Mouse (Mus musculus): ENCODE data around the gene Six5.

The Six5 gene

DNA sequence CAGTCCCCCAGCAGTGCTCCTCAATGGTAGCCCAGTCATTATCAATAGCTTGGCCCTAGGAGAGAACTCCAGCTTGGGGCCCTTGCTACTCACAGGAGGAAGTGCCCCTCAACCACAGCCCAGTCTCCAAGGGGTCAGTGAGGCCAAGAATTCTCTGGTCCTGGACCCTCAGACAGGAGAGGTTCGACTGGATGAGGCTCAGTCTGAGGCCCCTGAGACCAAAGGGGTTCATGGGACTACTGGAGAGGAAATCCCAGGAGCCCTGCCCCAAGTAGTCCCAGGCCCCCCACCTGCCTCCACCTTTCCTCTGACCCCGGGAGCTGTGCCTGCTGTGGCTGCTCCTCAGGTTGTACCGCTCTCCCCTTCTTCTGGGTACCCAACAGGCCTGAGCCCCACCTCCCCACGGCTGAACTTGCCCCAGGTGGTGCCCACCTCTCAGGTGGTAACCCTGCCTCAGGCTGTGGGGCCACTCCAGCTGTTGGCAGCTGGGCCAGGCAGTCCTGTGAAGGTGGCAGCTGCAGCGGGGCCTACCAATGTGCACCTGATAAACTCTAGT is 2.1 kb downstream of the Six5 start:
- DNase-seq (ENCODE audit: low spot score in 2 of 2): no peak

DNA sequence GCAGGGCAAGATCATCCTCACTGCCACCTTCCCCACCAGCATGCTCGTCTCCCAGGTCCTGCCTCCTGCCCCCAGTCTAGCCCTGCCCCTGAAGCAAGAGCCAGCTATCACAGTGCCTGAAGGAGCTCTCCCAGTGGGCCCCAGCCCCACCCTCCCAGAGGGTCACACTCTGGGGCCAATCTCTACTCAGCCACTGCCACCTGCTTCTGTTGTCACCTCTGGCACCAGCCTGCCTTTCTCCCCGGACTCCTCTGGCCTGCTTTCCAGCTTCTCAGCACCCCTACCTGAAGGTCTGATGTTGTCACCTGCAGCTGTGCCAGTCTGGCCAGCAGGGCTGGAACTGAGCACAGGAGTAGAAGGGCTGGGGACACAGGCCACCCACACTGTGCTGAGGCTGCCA is 2.8 kb downstream of the Six5 start:
- DNase-seq (ENCODE audit: low spot score in 2 of 2): no peak

DNA sequence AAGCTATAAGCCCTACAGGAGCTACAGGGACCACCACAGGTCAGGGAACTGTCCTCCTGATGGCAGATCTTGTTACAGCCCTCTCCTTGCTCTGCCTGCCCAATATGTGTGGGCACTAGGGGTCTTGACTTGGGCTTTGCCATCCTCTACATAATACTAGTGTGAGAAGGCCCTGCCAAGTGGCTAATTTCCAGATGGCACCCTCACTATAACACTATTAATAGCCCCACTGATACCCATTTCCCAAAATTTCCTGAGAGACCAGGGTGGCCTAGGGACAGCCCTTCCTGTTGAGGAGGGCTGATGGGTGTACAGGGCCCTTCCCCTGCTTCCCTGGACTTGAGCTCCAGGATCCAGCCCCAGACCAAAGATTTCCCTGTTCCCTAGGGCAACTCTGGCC is 3.5 kb downstream of the Six5 start:
- DNase-seq (ENCODE audit: low spot score in 2 of 2): no peak

DNA sequence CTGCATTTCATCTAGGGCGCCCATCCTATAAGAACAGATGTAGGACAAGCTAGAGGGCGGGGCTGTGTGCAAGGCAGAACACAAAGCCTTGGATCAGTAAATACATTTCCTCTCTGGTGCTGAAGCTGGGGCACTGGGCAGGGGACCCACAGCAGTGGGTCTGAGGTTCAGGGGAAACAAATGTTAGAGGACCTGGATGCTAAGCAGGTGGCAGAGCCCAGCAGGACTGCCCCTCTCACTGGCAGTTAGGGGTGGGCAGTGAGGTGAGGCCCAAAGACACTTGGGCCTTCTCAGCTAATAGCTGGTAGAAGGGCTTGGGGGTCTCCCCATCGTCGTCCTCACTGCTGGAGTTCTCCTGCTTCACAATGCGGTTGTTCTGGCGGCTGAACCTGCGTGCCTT is 4.4 kb downstream of the Six5 start:
- DNase-seq (ENCODE audit: low spot score in 2 of 2): no peak

DNA sequence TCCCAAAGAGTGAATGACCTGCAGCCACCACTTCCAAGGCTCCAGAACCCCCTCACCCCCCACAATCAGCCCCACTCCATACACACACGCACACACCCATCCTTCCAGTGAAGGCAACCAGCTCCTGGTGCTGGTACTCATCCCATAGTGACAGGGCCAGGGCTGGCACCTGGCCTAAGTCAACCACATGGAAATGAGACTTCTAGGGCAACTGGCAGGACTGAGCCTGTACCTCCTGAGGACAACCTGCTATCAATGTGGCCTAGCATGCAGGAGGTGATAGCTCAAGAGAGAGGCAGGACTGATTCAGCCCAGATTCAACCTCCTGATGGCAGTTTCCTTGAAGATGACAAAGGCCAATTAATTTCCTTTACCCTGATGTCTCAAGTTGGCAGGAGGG is 5.9 kb downstream of the Six5 start:
- DNase-seq (ENCODE audit: low spot score in 2 of 2): no peak

DNA sequence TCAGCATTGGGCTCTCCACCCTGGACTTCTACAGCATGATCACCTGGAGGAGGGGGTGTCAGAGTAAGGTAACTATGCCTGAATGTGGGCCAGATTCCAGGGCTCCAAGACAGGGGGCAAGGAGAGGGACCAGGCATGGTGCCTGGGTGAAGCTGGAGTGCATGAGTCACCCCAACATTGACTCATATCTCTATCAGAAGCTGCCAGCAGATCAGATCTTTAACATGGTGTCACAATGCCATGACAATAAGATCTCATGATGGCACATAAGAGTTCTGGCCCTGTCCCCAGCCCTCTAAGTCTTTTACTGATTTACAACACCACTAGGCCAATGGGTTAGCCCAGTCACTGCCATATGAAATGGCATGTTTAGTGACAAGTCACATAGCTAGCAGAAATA is 9.3 kb downstream of the Six5 start:
- no peak for DNase-seq (ENCODE audit: low spot score in 2 of 2)

DNA sequence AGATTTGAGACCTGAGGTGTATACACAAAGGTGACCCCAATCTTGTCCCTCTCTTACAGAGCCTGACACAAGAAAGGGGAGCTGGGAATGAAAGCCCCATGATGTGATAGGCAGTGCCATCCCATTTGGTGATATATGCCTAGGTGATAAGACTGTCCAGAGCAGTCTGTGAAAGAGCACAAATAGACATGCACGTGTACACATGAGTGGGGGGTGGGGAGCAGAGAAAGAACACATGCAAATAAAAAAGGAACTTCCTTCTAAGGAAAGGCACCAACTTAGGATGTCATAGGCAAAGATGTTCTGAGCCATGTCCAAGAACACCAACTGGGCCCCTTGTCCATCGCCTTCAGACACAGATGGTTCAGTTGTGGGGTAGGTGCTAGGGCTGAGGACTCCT is 10.1 kb downstream of the Six5 start:
- no peak for DNase-seq (ENCODE audit: low spot score in 2 of 2)

DNA sequence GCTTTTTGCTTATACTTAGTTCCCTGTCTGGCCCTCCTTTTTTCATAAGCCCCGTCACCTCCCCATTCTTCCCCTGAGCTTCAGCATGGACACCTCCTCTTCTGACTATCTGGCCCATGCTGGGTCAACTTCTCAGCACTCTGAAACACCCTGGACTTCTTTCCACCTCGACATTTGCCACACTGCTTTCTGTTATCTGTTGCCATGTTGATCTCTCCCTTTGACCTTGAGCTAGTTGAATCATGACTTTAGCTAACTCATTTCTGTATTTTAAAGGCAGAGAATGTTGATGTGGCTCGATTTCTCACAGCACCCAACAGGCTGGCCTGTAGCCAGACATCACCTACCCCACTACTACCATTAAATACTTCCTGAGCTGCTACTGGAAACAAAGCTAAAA is 13.0 kb downstream of the Six5 start:
- no peak for DNase-seq (ENCODE audit: low spot score in 2 of 2)

DNA sequence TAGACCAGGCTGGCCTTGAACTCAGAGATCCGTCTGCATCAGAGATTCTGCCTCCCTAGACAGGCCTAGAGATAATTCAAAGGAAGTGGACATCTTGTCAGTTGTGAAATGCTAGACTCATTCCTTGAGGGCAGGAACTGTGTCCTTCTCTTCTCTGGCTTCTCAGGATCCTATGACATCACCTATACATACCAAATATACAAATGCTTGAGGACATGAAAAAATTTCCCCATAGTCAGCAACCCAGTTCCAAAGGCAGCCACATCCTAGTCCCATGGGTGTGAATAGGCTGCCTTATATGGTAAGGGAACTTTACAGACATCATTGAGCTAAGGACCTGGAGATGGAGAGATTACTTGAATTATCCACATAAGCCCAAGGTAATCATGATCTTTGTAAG is 15.2 kb downstream of the Six5 start:
- DNase-seq (ENCODE audit: low spot score in 2 of 2): no peak

DNA sequence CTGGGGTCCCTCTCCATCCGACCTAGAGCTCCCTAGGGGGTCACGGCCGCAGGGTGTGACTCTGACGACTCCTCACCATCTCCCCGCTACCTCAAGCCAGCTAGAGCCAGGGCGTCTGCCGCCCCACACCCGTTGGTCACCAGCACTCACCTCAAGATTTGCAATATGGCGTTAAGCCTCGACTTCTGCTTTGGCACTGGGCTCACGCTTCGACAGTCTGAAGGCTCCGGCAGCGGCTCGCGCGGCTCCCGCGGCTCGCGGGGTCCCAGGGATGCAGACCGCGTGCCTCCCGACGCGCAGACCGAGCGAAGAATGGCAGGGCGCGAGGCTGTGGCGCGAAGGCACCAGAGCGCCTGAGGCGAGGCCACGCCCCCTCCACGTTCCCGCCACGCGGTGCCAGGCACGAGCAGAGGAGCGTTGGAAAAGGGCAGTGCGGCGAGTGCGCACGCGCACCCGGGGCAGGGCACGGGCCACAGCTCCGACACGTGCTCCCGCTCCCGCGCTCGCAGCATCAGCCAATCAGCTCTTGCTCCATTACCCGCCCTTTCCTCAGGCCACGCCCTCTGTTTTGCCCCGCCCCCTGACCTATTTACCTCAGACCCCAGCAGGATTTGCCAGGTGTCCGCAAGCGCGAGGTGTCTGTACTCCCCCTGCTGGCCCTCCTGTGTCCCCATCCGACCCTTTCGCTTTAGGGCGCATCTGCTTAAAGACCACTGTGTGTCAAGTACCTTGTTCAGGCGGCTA is 23.8 kb downstream of the Six5 start, which contains the start of gene Gm4969:
Gene Gm4969, minus strand, starts transcription at position 341 of the 744 bp plus-strand sequence.
- peak; percentile 75 to 79 for DNase-seq (ENCODE audit: low spot score in 2 of 2)

DNA sequence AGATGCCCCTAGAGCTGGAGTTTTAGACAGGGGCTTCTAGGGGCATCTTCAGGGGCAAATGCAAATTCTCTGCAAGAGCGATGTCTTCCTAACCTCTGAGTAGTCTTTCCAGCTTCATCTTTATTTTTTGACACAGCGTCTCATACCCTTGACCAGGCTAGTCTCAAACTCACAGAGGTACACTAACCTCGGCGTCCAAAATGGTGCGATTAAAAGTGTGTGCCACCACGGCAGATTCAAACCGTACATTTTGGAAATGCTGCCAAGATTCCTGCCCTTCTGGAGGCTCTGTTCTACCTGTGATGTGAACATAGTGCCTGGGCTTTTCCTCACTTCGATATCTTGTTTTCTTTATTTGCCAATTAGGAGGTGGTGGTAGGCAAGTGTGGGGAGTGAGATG is 24.7 kb downstream of the Six5 start:
- DNase-seq (ENCODE audit: low spot score in 2 of 2): no peak

DNA sequence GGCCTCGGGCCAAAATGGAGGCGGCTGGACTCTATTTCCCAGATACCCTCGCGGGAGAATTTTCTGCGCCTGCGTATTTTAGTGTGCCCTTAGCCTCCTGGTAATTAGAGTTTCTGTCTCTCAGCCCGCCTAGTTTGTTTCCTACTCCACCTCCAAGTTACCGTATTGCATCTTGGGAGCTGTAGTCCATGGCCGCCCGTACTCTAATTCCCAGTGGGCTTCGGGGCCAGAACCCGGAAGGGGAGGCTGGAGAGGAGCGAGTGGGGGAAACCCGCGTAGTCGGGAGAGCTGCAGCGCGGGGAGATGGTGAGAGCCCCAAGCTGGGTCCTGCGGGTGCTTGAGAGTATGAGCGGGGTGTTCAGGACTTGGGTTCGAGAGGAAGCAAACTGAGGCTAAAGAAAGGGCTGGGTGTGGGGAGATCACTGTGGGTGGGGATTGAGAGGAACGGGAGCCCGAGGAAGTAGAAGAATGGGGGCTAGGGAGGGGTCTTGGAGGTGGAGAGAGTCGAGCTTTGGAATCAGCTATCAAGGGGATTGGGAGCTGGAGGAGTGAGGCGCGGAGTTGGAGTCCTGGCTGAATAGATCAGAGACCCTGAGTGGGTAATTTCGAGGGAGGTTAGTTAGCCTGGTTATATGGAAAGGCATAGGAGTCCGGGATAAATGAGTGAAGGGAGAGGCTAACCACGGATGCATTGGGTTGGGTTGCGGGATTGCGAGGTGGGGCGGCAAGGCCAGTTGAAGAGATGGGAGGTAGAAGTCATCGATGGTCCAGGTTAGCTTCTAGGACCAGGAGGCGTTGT is 25.4 kb downstream of the Six5 start, which contains the start of gene Fbxo46:
Gene Fbxo46, plus strand, starts transcription at position 229 of the 799 bp plus-strand sequence.
- peak; percentile 91 to 92 for DNase-seq (ENCODE audit: low spot score in 2 of 2)

DNA sequence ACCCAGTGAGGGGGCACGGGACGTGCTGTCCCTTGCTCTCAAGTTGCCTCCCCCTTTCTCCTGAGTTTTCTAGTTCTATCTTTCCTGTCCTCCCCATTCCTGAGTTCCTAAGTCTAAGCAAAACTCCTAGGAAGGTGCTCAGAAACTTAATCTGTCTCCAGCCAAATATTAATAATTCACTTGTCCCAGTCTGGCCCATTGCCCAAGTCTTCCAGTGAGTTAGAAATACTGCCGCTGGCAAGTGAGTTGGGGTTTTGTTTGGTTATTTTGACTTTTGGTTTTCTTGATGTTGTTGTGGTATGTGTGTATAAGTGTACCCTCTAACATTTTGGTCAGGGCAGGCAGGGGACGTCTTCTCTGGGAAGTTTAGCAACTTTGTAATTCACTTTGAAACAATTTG is 27.3 kb downstream of the Six5 start:
- no peak for DNase-seq (ENCODE audit: low spot score in 2 of 2)

DNA sequence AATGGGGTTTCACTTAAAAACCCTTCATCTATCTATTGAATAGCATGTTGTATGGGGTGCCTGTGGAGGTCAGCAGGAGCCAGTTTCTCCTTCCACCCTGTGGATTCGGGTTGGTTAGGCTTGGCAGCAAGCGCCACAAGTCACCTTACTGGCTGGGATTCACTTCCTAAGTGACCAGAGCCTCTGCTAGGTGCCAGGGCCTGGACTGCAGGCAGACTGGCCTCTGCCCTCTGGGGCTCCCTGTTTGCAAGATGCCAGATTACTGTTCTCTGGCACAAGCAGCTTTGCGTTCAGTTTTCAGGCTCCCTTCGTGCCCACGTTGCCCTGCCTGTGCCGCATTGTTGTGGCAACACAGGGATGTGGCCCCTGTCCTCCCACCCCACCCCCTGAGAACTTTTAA is 30.3 kb downstream of the Six5 start:
- DNase-seq (ENCODE audit: low spot score in 2 of 2): no peak

DNA sequence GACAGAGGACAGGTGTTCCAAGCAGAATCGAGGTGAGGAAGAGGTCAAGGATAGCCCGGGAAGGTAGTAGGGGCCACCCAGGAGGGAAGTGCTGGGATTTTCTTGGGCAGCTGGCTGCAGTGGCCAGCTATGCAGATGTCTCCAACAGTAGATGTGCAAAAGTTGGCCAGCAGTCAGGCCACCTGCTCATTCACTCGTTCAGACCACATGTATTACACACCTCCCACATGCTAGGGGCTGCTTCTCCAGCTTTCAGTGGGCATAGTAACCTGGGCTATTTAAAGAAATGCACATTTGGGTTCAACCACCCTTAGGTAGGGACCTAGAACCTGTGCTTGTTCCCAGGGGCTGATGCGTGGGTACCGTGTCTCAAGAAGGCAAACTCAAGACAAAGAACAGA is 33.4 kb downstream of the Six5 start:
- no peak for DNase-seq (ENCODE audit: low spot score in 2 of 2)

DNA sequence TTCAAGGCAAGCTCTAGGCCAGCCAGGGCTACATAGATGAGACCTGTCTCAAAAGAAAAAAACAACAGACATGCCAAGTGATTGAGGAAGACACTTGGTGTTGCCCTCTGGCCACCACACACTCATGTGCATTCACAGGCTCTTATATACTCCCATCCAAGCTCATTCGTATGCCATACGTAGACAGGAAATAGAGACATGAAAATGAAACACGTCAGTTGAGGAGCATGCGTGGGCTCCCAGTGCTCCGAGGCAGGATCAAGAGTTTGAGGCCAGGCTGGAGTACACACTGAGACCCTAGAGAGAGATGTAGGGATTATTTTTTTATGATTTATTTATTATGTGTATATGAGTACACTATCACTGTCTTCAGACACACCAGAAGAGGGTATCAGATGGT is 35.0 kb downstream of the Six5 start:
- no peak for DNase-seq (ENCODE audit: low spot score in 2 of 2)

DNA sequence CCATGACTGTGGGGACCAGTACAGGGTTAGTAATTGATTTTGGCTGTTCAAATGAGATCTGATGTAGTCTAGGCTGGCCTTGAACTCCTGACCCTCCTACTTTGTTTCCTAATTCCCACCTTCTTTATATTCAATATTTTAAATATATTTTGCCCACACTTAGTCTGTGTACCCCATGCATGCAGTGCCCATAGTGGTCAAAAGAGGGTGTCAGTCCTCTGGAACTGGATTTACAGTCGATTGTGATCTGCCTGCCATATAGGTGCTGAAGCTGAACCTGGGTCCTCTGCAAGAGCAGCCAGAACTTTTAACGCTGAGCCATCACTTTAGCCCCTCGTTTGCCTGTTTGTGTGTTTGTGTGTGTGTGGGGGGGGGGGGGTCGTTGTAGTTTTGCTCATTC is 36.3 kb downstream of the Six5 start:
- DNase-seq (ENCODE audit: low spot score in 2 of 2): no peak

DNA sequence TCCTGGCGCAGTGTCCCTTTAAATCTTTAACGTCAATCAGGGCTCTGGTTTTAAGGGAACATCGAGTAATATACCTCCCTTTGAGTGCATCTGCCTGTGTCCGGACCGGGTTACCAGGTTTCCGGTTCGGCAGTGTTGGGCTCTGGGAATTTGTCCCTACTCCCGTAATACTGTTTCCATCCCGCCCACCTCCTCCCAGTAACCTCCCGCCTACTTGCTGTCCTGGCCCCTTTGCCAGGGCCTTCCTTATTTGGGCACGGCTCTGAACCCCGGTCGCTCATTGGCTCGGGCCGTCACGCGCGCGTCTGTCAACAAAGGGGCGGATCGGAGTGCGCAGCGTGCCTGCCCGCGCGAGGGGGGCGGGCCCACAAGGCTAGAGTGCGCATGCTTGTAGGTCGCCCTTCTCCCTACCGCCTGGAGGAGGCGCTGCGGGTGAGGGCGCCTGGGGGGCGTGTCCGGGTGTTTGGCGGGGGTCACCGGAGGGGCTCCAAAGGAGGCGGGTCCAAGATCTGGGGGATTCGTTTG is 37.0 kb downstream of the Six5 start:
- peak; percentile 96 to 97 for DNase-seq (ENCODE audit: low spot score in 2 of 2)

DNA sequence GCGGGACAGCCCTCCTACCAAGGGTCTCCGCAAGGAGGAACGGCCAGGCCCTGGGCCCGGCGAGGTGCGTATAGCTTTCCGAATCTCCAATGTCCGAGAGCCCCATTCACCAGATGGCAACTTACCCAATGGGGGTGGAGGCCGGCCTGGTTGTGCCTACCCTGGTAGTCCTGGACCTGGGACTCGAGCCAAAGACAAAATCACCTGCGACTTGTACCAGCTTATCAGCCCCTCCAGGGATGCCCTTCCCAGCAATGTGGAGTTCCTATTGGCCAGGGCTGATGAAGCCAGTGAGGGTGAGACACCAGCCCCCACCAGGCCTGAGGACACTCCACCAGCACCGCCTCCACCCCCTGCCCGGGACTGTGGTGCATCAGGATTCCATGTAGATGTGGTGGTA is 41.8 kb downstream of the Six5 start:
- DNase-seq (ENCODE audit: low spot score in 2 of 2): no peak

DNA sequence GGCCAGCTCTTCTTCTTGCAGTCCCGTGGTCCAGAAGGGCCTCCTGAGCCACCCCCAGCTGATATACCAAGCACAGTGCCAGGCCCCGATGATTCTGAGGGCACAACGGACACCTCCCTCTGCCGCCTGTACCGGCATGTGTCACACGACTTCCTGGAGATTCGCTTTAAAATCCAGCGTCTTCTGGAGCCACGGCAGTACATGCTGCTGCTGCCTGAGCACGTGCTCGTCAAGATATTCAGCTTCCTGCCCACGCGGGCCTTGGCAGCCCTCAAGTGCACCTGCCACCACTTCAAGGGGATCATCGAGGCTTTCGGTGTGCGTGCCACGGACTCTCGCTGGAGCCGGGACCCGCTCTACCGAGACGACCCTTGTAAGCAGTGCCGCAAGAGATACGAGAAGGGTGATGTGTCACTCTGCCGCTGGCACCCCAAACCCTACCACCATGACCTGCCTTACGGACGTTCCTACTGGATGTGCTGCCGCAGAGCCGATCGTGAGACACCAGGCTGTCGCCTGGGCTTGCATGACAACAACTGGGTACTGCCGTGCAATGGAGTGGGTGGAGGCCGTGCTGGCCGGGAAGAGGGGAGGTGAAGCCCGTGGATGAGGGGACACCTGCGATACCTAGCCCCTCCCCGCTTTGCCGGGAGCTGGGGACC is 42.4 kb downstream of the Six5 start:
- DNase-seq (ENCODE audit: low spot score in 2 of 2): no peak

DNA sequence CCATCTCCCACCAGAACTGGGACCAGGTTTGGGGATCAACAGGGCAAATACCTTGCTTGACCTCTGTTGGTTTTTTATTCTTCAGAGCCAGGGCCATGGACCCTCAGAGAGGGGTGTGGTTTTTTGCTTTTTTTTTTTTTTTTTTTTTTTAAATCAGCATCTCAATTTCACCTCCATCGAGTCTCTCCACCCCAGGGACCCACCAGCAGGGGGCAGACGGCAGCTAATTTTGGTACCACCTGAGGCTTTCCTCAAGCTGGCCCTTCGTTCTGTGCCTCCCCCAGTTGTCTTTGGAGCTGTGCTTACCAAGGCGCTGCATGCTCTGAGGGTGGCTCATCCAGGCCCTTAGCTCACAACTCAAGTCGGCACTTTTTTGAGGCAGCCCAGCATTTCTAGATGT is 43.0 kb downstream of the Six5 start:
- DNase-seq (ENCODE audit: low spot score in 2 of 2): no peak

DNA sequence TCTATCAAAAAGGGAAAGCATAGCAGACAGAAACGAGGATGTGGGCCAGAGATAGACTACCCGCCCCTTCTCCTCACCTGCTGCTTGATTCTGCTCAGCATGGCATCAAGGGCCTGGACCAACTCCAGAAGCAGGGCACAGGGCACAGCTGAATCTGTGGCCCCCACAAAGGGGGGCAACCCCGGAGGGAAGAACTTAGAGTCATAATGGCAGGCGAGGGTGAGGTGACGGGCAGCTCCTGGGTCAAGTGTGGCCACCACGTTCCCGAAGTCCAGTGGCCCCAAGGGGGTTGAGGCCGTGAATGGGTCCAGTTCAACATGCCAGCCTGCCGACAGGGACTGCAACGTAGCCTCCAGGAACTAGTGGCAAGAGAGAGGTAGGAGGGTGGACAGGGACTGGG is 52.4 kb downstream of the Six5 start:
- DNase-seq (ENCODE audit: low spot score in 2 of 2): no peak

All from frontal cortex, postnatal 10 days (tissue).